Mouse (Mus musculus) layer of hippocampus, postnatal 36 days (tissue): ENCODE data around the gene Hist1h3h. TPM values are rescaled to one million over a fixed set of nuclear protein-coding genes. Genes with fewer than 3 reads are reported as not detected.
"Not testable (repeated sequence)": the region's sequence is repeated elsewhere in the genome, so short reads cannot be mapped to it uniquely, and the experiment has no call there.

Experiments
- DNase-seq, 2 experiments: peaks; one replicate each; pipeline ENCODE4 v3.0.0; 2022
- total RNA-seq, 2 experiments: library from RNA; stranded (reverse); gene quantifications; 2 replicates each; pipeline ENCODE4 v1.2.3; 2021

The Hist1h3h gene
- total RNA-seq, 2 experiments from 2014 or later, result 57.9 to 69.3 TPM

GRCm38 (mm10) chr13:21727948-21728572 lies 10.6 kb downstream of the Hist1h3h start:
- no peak for DNase-seq

GRCm38 (mm10) chr13:21729544-21729943 lies 12.1 kb downstream of the Hist1h3h start:
- no peak for DNase-seq

- DNase-seq, result no peak
Measured at GRCm38 (mm10) chr13:21733466-21733865, 16.0 kb downstream of the Hist1h3h start.

GRCm38 (mm10) chr13:21734010-21734905 lies 16.8 kb downstream of the Hist1h3h start:
- DNase-seq, result peak; percentile 55 to 67

GRCm38 (mm10) chr13:21734906-21735767 lies 17.7 kb downstream of the Hist1h3h start, which contains the start of gene Hist1h4j:
Gene Hist1h4j (plus strand): TSS chr13:21735064.
- peak; percentile 69 to 71 for DNase-seq

GRCm38 (mm10) chr13:21745006-21745405 lies 27.5 kb downstream of the Hist1h3h start:
- no peak for DNase-seq

DNA sequence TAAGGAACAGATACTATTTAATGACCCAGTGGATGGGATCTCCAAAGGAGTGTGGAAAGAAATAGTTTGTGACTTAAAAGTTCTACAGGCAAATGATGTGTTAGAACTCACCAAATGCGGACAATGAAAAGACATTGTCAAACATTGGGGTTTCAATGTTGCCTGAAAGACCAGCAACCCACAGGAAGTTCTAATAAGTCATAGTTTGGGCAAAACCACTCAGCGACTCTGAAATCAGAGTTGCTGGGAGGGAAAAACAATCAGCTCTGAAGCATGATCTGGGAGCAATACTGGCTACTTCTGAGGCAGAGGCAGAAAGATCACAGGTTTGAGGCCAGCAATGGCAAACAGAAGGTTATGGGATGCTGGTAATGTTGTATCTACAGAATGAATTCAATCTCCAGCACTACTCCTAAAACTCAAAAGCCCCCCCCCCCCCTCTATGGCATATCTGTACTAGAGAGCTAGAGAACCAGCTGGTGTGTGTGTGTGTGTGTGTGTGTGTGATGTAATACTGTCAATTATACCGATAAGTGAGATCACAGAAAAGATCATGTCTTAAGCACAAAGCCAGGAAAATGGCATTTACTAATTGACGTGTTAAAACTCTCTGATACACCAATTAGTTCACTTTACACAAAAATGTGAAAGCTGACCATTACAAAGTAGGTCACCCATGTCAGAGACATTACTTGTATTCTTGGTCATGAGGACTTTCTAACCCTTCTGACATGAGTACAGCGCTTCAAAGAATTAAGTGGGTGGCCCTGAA lies 32.1 kb downstream of the Hist1h3h start:
- DNase-seq, result no peak

DNA sequence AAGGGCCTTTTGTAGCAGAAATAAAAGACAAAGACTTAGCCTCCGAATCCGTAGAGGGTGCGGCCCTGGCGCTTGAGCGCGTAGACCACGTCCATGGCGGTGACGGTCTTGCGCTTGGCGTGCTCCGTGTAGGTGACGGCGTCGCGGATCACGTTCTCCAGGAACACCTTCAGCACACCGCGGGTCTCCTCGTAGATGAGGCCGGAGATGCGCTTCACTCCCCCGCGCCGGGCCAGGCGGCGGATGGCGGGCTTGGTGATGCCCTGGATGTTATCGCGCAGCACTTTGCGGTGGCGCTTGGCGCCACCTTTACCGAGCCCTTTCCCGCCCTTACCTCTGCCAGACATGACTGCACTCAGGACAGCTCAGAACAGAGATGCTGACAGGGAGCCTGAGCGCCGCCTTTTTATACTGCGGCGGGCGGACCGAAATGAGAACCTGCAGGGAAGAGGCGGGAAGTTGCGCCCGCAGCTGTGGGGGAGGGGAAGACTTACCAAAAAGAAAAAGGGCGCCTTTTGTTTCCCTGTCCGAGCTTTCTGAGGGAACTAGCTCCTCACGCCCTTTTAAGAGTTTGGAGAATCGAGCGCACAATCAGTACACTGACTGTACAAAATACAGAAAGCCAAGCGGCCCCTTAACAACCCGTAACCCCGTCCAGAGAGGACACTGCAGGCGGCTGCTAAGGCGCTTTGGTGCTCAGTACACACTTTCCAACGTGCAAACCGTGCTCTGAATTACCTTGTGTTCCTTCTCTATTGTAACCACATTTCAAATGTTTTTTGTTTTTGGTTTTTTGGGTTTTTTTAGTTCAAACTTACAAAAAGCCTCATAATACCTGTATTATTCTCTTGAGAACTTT lies 32.9 kb downstream of the Hist1h3h start, which contains the start of gene Hist1h4k:
Gene Hist1h4k, minus strand, starts transcription at position 347 of the 859 bp plus-strand sequence.
- peak; percentile 90 to 91 for DNase-seq

DNA sequence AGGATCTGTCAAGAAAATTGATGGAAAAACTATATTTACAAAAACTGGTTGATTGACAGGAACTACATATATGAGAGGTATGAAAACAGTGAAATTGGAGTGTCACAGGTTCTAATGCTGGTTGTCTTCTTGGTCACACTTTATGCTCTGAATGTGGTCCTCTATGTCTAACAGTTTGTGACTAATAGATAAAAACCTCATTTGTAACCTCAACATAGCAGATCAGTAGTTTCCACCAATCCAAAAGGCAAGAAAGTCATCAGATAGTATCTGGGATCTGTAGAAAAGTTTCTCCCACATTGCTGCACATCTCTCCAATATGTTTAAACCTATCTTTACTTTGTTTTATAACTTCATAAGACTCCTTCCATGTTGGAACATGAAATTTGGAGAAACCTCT lies 34.0 kb downstream of the Hist1h3h start:
- DNase-seq, result no peak

DNA sequence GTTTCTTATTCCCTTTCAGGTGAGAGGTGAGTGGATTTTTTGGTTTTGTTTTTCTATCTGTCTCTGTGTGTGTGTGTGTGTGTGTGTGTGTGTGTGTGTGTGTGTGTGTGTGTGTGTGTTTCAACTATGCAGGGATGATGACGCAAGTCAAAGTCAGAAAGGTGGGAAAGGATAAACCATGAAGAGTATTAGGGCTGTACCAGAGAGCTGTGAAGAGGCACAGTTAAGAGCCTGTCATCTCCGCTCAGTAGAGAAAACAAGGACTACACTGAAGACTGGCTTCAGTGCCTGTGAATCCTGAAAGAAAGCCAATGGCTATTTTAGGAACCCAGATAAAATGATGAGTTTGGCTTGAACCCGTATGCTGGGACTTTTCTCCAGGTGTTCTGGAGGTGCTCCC lies 34.4 kb downstream of the Hist1h3h start:
- no peak for DNase-seq

DNA sequence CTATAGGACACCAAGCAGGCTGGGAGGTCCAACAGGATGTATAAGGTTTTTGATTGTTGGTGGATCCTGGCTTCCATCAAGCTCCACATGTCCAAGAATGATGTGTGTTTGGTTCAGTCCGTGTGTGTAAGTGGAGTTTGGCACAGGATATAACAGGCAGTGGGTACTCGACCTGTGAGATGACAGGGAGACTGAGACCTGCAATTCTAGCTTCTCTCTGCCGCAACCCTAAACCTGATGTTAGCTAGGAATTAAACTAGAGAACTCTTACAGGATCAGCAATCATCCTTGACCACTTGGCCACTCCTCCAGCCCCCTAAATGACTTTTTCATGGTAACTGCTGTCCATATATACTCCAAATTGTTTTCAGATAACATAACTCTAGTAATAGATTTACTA lies 34.9 kb downstream of the Hist1h3h start:
- DNase-seq, result no peak

DNA sequence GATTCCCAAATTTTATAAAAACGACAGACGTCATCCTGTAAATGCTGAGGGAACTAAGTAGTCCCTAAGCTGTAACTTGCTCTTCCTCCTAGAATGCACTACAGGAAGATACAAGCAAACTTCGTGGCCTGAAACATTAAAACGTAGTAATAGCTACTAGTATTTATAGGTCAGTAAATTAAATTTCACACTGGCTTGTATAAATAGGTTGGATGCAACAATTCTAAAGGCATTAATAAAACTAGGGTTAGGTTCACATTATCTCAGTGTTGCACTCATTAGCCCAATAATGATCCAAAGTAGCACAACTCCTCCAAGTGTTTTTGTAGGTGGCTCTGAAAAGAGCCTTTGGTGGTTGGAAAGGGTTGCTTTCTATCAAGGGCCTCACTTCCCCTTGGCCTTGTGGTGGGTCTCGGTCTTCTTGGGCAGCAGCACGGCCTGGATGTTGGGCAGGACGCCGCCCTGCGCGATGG lies 35.6 kb downstream of the Hist1h3h start:
- no peak for DNase-seq

GRCm38 (mm10) chr13:21753524-21754285 lies 36.2 kb downstream of the Hist1h3h start, which contains the start of the genes Hist1h2ak and Hist1h2bn:
Gene Hist1h2ak (minus strand): TSS chr13:21753827.
Gene Hist1h2bn (plus strand): TSS chr13:21754123.
- DNase-seq, result peak; percentile 63 to 67

- not testable (repeated sequence) for DNase-seq
Measured at GRCm38 (mm10) chr13:21754294-21755001, 37.0 kb downstream of the Hist1h3h start.

DNA sequence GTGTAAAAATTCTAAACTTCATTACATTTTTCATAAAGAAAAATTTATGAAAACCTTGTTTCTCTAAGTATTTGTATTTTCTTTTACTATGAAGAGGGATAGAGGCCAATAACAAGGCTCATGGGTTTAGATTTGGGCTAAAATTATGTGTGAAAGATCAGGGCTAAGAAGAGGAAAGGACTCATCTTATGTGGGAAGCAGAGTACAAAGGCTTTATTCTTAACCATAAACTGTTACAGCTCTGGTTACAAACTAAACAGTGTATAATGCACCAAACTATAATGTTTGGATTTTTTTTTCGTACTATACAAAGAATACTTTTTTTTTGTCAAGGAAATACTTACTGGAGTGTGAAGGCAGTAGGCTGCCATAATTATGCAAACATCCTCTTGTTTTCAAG lies 38.2 kb downstream of the Hist1h3h start:
- no peak for DNase-seq
